Mouse (Mus musculus) neural tube, embryonic 14.5 days (tissue): ENCODE results near the gene Aim2. TPM values are rescaled to one million over a fixed set of nuclear protein-coding genes. Genes with fewer than 3 reads are reported as not detected.

Source experiments
- ATAC-seq: fragments of 200-750 bp; cut with Nextera tagmentation; 2 replicates; pipeline ENCODE4 v1.8.0; 2017; ENCODE audit warnings: low read depth, mild to moderate bottlenecking, moderate TSS enrichment, moderate library complexity
- H3K27ac ChIP-seq: fragments of 300-500 bp; sonication (generic); 2 replicates; pipeline ENCODE4 v1.5.1; 2014; ENCODE audit warnings: low read depth, mild to moderate bottlenecking, control low read depth, low read length, moderate library complexity, mixed read lengths
- H3K27me3 ChIP-seq: fragments of 300-500 bp; sonication (generic); 2 replicates; pipeline ENCODE4 v1.6.1; 2014; ENCODE audit warnings: low read length; ENCODE audit not compliant: control insufficient read depth, insufficient read depth
- H3K36me3 ChIP-seq: fragments of 300-500 bp; sonication (generic); 2 replicates; pipeline ENCODE4 v1.6.1; 2014; ENCODE audit warnings: low read length, mixed read lengths; ENCODE audit not compliant: control insufficient read depth, insufficient read depth
- H3K4me1 ChIP-seq: fragments of 300-500 bp; sonication (generic); 2 replicates; pipeline ENCODE4 v1.6.1; 2014; ENCODE audit warnings: low read length; ENCODE audit not compliant: control insufficient read depth, insufficient read depth
- H3K4me2 ChIP-seq: fragments of 300-500 bp; sonication (generic); 2 replicates; pipeline ENCODE4 v1.6.1; 2014; ENCODE audit warnings: mild to moderate bottlenecking, low read depth, low read length, control low read depth
- H3K4me3 ChIP-seq: fragments of 300-500 bp; sonication (generic); 2 replicates; pipeline ENCODE4 v1.5.1; 2014; ENCODE audit warnings: low read depth, low read length, control low read depth, mixed read lengths
- H3K9ac ChIP-seq: fragments of 300-500 bp; sonication (generic); replicated peaks from 2 replicates; pipeline ENCODE4 v1.6.1; 2014; ENCODE audit warnings: low read depth, mild to moderate bottlenecking, control low read depth, low read length, mixed read lengths
- H3K9me3 ChIP-seq: fragments of 300-500 bp; sonication (generic); 2 replicates; pipeline ENCODE4 v1.6.1; 2016; ENCODE audit warnings: low read length; ENCODE audit not compliant: control insufficient read depth
- WGBS: fragments of 180-500 bp; shearing (Covaris S2); extraction: QIAGEN DNeasy Blood & Tissue Kit; methylation state at CpG from one replicate; pipeline ENCODE4 v1.1.7; 2014; 5-methylcytosine and 5-hydroxymethylcytosine counted together
- polyA plus RNA-seq: library from polyadenylated mRNA; unstranded; fragments of >200 nt; fragmentation: Nextera tagmentation; extraction: Ambion mirVana; gene quantifications from 2 replicates; pipeline ENCODE4 v1.2.1, GENCODE M21; 2014

The Aim2 gene
- polyA plus RNA-seq, 1 experiment from 2014 or later: 2.7 TPM

- WGBS: 79% methylated on average over 2 of the region's 2 CpGs
Observed at GRCm38 (mm10) chr1:173426345-173426744, 75.7 kb downstream of the Aim2 start.

GRCm38 (mm10) chr1:173427385-173427784, 76.7 kb downstream of the Aim2 start:
- H3K4me1 ChIP-seq: no peaks in the 10 kb centered on the region
- H3K27me3 ChIP-seq: no peaks in the 10 kb centered on the region
- H3K4me2 ChIP-seq: no peak overlapping the region
- H3K4me3 ChIP-seq: no peak overlapping the region
- WGBS: 92% methylated on average over 8 of the region's 8 CpGs
- ATAC-seq: no peak
- no peak overlapping the region for H3K27ac ChIP-seq
- no peaks in the 10 kb centered on the region for H3K36me3 ChIP-seq
- H3K9ac ChIP-seq: no peak overlapping the region
- H3K9me3 ChIP-seq: no peaks in the 10 kb centered on the region

More at GRCm38 (mm10) chr1:173426345-173426744, 75.7 kb downstream of the Aim2 start:
- H3K4me2 ChIP-seq: no peak overlapping the region
- no peaks in the 10 kb centered on the region for H3K27me3 ChIP-seq
- H3K36me3 ChIP-seq: no peaks in the 10 kb centered on the region
- H3K9ac ChIP-seq: no peak overlapping the region
- H3K9me3 ChIP-seq: no peaks in the 10 kb centered on the region
- H3K4me1 ChIP-seq: no peaks in the 10 kb centered on the region
- H3K27ac ChIP-seq: no peak overlapping the region
- no peak overlapping the region for H3K4me3 ChIP-seq
- no peak for ATAC-seq

GRCm38 (mm10) chr1:173429995-173430699, 79.5 kb downstream of the Aim2 start:
- no peak for ATAC-seq
- no peaks in the 10 kb centered on the region for H3K4me1 ChIP-seq
- no peak overlapping the region for H3K4me2 ChIP-seq
- H3K36me3 ChIP-seq: no peaks in the 10 kb centered on the region
- no peak overlapping the region for H3K27ac ChIP-seq
- 90% methylated on average over 5 of the region's 5 CpGs for WGBS
- H3K9me3 ChIP-seq: no peaks in the 10 kb centered on the region
- no peak overlapping the region for H3K9ac ChIP-seq
- H3K27me3 ChIP-seq: no peaks in the 10 kb centered on the region
- H3K4me3 ChIP-seq: no peak overlapping the region

- no peak for ATAC-seq
- Histone ChIP-seq H3K9me3 (no peaks in the 10 kb centered on the region), H3K9ac (no peak overlapping the region), H3K4me2 (no peak overlapping the region), H3K36me3 (no peaks in the 10 kb centered on the region), H3K4me3 (no peak overlapping the region), H3K27me3 (no peaks in the 10 kb centered on the region), H3K4me1 (no peaks in the 10 kb centered on the region), H3K27ac (no peak overlapping the region)
- 86% methylated on average over 2 of the region's 2 CpGs for WGBS
Observed at GRCm38 (mm10) chr1:173432411-173432810, 81.7 kb downstream of the Aim2 start.

GRCm38 (mm10) chr1:173437161-173437953, 86.7 kb downstream of the Aim2 start:
- H3K9me3 ChIP-seq: no peaks in the 10 kb centered on the region
- no peak overlapping the region for H3K27ac ChIP-seq
- H3K9ac ChIP-seq: no peak overlapping the region
- 83% methylated on average over 6 of the region's 6 CpGs for WGBS
- ATAC-seq: no peak
- H3K4me2 ChIP-seq: no peak overlapping the region
- no peaks in the 10 kb centered on the region for H3K4me1 ChIP-seq
- no peaks in the 10 kb centered on the region for H3K36me3 ChIP-seq
- H3K27me3 ChIP-seq: no peaks in the 10 kb centered on the region
- no peak overlapping the region for H3K4me3 ChIP-seq

GRCm38 (mm10) chr1:173440681-173441080, 90.0 kb downstream of the Aim2 start:
- Histone ChIP-seq H3K4me3 (no peak overlapping the region), H3K36me3 (no peaks in the 10 kb centered on the region), H3K9ac (no peak overlapping the region), H3K27me3 (no peaks in the 10 kb centered on the region), H3K4me1 (no peaks in the 10 kb centered on the region), H3K4me2 (no peak overlapping the region), H3K9me3 (no peaks in the 10 kb centered on the region), H3K27ac (no peak overlapping the region)
- WGBS: 70% methylated on average over 1 of the region's 1 CpGs
- peak; percentile 49; the same call in 1 of the 2 replicates for ATAC-seq

- WGBS: 85% methylated on average over 4 of the region's 4 CpGs
- Histone ChIP-seq H3K4me1 (no peaks in the 10 kb centered on the region), H3K4me3 (no peak overlapping the region), H3K9me3 (no peaks in the 10 kb centered on the region), H3K9ac (no peak overlapping the region), H3K4me2 (no peak overlapping the region), H3K27me3 (no peaks in the 10 kb centered on the region), H3K27ac (no peak overlapping the region), H3K36me3 (no peaks in the 10 kb centered on the region)
- no peak for ATAC-seq
Observed at GRCm38 (mm10) chr1:173441210-173441609, 90.5 kb downstream of the Aim2 start.

GRCm38 (mm10) chr1:173443061-173443460, 92.4 kb downstream of the Aim2 start:
- H3K4me2 ChIP-seq: no peak overlapping the region
- no peaks in the 10 kb centered on the region for H3K9me3 ChIP-seq
- H3K27me3 ChIP-seq: no peaks in the 10 kb centered on the region
- H3K27ac ChIP-seq: no peak overlapping the region
- no peak overlapping the region for H3K4me3 ChIP-seq
- H3K36me3 ChIP-seq: no peaks in the 10 kb centered on the region
- no peak for ATAC-seq
- H3K4me1 ChIP-seq: no peaks in the 10 kb centered on the region
- H3K9ac ChIP-seq: no peak overlapping the region
- WGBS: 92% methylated on average over 1 of the region's 1 CpGs

GRCm38 (mm10) chr1:173447067-173447466, 96.4 kb downstream of the Aim2 start:
- ATAC-seq: no peak
- H3K4me2 ChIP-seq: no peak overlapping the region
- no peaks in the 10 kb centered on the region for H3K9me3 ChIP-seq
- no peak overlapping the region for H3K9ac ChIP-seq
- no peaks in the 10 kb centered on the region for H3K36me3 ChIP-seq
- no peaks in the 10 kb centered on the region for H3K27me3 ChIP-seq
- no peak overlapping the region for H3K4me3 ChIP-seq
- WGBS: 85% methylated on average over 4 of the region's 4 CpGs
- H3K4me1 ChIP-seq: no peaks in the 10 kb centered on the region
- no peak overlapping the region for H3K27ac ChIP-seq
